Comparison of ENCODE assay signal across 12 mouse cellular contexts in the genomic region with DNA sequence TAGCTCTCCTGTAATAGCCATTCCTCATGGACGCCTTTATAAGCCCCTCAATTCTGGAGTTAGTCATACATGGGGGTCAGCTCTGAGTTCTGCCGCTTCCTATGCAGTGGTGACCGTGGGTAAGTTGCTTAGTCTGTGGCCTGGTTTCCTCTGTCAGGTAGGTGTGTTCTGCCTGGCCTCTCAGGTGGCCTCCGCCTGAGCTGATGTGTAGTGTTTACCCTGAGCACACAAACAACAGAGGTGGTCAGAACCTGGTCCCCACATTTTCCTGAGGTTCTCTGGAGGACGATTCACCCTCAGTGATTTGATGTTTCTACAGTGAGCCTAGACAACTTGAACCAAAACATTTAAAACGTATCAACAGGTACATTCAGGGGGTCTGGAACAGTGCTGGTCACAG. TPM values are rescaled to one million over a fixed set of nuclear protein-coding genes. Genes with fewer than 3 reads are reported as not detected.
A peak's percentile ranks its signal among the peaks of the same experiment; 100 is the strongest.
DNase-seq lines count a peak whose midpoint lies in the region; ATAC-seq and TF ChIP-seq lines count a peak whose summit lies in the region.
"Had no signal": no experiment of that assay in that cellular context is flagged by ENCODE, and none has a peak within 500 bp of the region (broad histone marks: within the 10 kb centered on the region; RNA-seq: fewer than 3 reads in every experiment).

No protein-coding gene starts in this region.

- H3K4me2 ChIP-seq in heart, postnatal 0 days (ENCODE audit: low read depth, low read length), result no peak overlapping the region
- H3K4me2 ChIP-seq in midbrain, embryonic 14.5 days (ENCODE audit: low read length), result no peak overlapping the region
- peak overlapping the region; percentile 55 for H3K4me2 ChIP-seq in liver, embryonic 13.5 days
- H3K4me2 ChIP-seq: hindbrain, embryonic 15.5 days had no signal

- ATAC-seq in heart, postnatal 0 days (ENCODE audit: insufficient read depth, low read depth), result no peak
- ATAC-seq in midbrain, embryonic 14.5 days (ENCODE audit: low FRiP score, low TSS enrichment), result no peak
- ATAC-seq in liver, embryonic 13.5 days (ENCODE audit: low read depth), result 0 out of 2 replicates have a peak, but pooled peaks have one; percentile 30
- no peak for ATAC-seq in erythroblast, adult 5-6 weeks (replicated peaks; ENCODE audit: low FRiP score, poor library complexity, severe bottlenecking)
- ATAC-seq: CD4-positive, CD25-positive, alpha-beta regulatory T cell, adult 4 months; midbrain, embryonic 16.5 days had no signal

- WGBS in heart, postnatal 0 days, result 67% methylated on average over 6 of the region's 6 CpGs
- 67% methylated on average over 6 of the region's 6 CpGs for WGBS in midbrain, embryonic 10.5 days
- WGBS in midbrain, embryonic 14.5 days, result 66% methylated on average over 6 of the region's 6 CpGs
- 63% methylated on average over 6 of the region's 6 CpGs for WGBS in liver, embryonic 13.5 days (ENCODE audit: insufficient replicate concordance)

- peaks cover 49% of the 10 kb centered on the region for H3K4me1 ChIP-seq in heart, postnatal 0 days (ENCODE audit: control insufficient read depth, insufficient read depth)
- peaks cover 77% of the 10 kb centered on the region for H3K4me1 ChIP-seq in midbrain, embryonic 10.5 days
- no peaks in the 10 kb centered on the region for H3K4me1 ChIP-seq in midbrain, embryonic 14.5 days (ENCODE audit: control insufficient read depth, insufficient read depth, low read length)
- H3K4me1 ChIP-seq in liver, embryonic 13.5 days (replicated peaks), result peaks cover 81% of the 10 kb centered on the region
- H3K4me1 ChIP-seq: hindbrain, embryonic 15.5 days had no signal

- H3K27me3 ChIP-seq in heart, postnatal 0 days (ENCODE audit: control insufficient read depth, insufficient read depth, low read length), result no peaks in the 10 kb centered on the region
- peaks cover 97% of the 10 kb centered on the region for H3K27me3 ChIP-seq in midbrain, embryonic 10.5 days (ENCODE audit: low read depth, poor library complexity, severe bottlenecking)
- peaks cover 12% of the 10 kb centered on the region; the same call in 1 of the 2 replicates for H3K27me3 ChIP-seq in midbrain, embryonic 14.5 days (ENCODE audit: control insufficient read depth, insufficient read depth, low read length)
- H3K27me3 ChIP-seq in liver, embryonic 13.5 days, result no peaks in the 10 kb centered on the region

- peak overlapping the region; percentile 69; the same call in 1 of the 2 replicates for H3K27ac ChIP-seq in heart, postnatal 0 days (ENCODE audit: low read depth)
- H3K27ac ChIP-seq in midbrain, embryonic 10.5 days (replicated peaks), result peak overlapping the region; percentile 66; the same call in 1 of the 2 replicates
- H3K27ac ChIP-seq in midbrain, embryonic 14.5 days (replicated peaks; ENCODE audit: low read depth, low read length), result no peak overlapping the region
- peak overlapping the region; percentile 80 for H3K27ac ChIP-seq in liver, embryonic 13.5 days
- H3K27ac ChIP-seq: hindbrain, embryonic 15.5 days had no signal

- H3K4me3 ChIP-seq in heart, postnatal 0 days (ENCODE audit: low read depth, low read length), result no peak overlapping the region
- no peak overlapping the region for H3K4me3 ChIP-seq in midbrain, embryonic 10.5 days
- no peak overlapping the region for H3K4me3 ChIP-seq in midbrain, embryonic 14.5 days (replicated peaks; ENCODE audit: low read depth, low read length)
- peak overlapping the region; percentile 28; the same call in 1 of the 2 replicates for H3K4me3 ChIP-seq in liver, embryonic 13.5 days (replicated peaks)
- H3K4me3 ChIP-seq: hindbrain, embryonic 15.5 days had no signal

- H3K9me3 ChIP-seq in heart, postnatal 0 days (replicated peaks; ENCODE audit: control insufficient read depth, low read length), result no peaks in the 10 kb centered on the region
- no peaks in the 10 kb centered on the region for H3K9me3 ChIP-seq in midbrain, embryonic 10.5 days (replicated peaks)
- no peaks in the 10 kb centered on the region for H3K9me3 ChIP-seq in midbrain, embryonic 14.5 days (ENCODE audit: control insufficient read depth, low read length)
- H3K9me3 ChIP-seq in liver, embryonic 13.5 days (replicated peaks), result no peaks in the 10 kb centered on the region
- H3K9me3 ChIP-seq: hindbrain, embryonic 15.5 days had no signal

- no peak overlapping the region for H3K9ac ChIP-seq in heart, postnatal 0 days (replicated peaks; ENCODE audit: low read depth, low read length)
- H3K9ac ChIP-seq in midbrain, embryonic 14.5 days (replicated peaks; ENCODE audit: low read length), result no peak overlapping the region
- H3K9ac ChIP-seq in liver, embryonic 13.5 days, result peak overlapping the region; percentile 53
- H3K9ac ChIP-seq: hindbrain, embryonic 15.5 days had no signal

- TF ChIP-seq CTCF in heart, postnatal 0 days (IDR thresholded peaks at IDR 0.05; ENCODE audit: low read depth), result no peak

- no peak for DNase-seq in heart, postnatal 0 days (ENCODE audit: low spot score)
- no peak for DNase-seq in heart, adult 8-10 months (ENCODE audit: low spot score)
- DNase-seq in midbrain, embryonic 10.5 days (ENCODE audit: low spot score), result no peak
- DNase-seq in midbrain, embryonic 14.5 days, result no peak
- DNase-seq in liver, embryonic 13.5 days, result no peak
- DNase-seq in c-Kit-positive CD71-positive TER-119-positive erythroid progenitor cells, embryonic 14.5 days (ENCODE audit: low spot score), result no peak
- DNase-seq: cerebellum, adult 11-12 months; spleen, adult 18-20 months had no signal

- H3K36me3 ChIP-seq in heart, postnatal 0 days (replicated peaks; ENCODE audit: control insufficient read depth, insufficient read depth, low read length), result no peaks in the 10 kb centered on the region
- H3K36me3 ChIP-seq in midbrain, embryonic 10.5 days, result no peaks in the 10 kb centered on the region
- no peaks in the 10 kb centered on the region for H3K36me3 ChIP-seq in midbrain, embryonic 14.5 days (ENCODE audit: control insufficient read depth, insufficient read depth, low read length)
- no peaks in the 10 kb centered on the region; the same call in 1 of the 2 replicates for H3K36me3 ChIP-seq in liver, embryonic 13.5 days
- H3K36me3 ChIP-seq: hindbrain, embryonic 15.5 days had no signal

- no peak for TF ChIP-seq EP300 in heart, postnatal 0 days (IDR thresholded peaks at IDR 0.05; ENCODE audit: low read depth)

RNA-seq across cellular contexts. Expression of a gene that starts 8.2 kb away (rescaled TPM):
- total RNA-seq in heart, postnatal 0 days (2014; rRNA removed; ENCODE audit: low replicate concordance), result 49.8 and 85.5 TPM in 2 replicates
- polyA plus RNA-seq in heart, postnatal 0 days (2015; fragmentation: Nextera tagmentation; extraction: Ambion mirVana), result 12.7 and 14.1 TPM in 2 replicates
- total RNA-seq in heart, adult 8-10 months (2022), result 10 to 100 TPM; 15.7 to 31.8 (median 20.3) TPM
- polyA plus RNA-seq in midbrain, embryonic 10.5 days (2016; fragmentation: Nextera tagmentation; extraction: Ambion mirVana), result 5.5 and 5.9 TPM in 2 replicates
- polyA plus RNA-seq in midbrain, embryonic 14.5 days (2014; fragmentation: Nextera tagmentation; extraction: Ambion mirVana), result 0.55 and 0.63 TPM in 2 replicates
- polyA plus RNA-seq in liver, embryonic 13.5 days (2015; fragmentation: Nextera tagmentation; extraction: Ambion mirVana), result 9.8 and 10.2 TPM in 2 replicates
- total RNA-seq in erythroblast, adult 5-6 weeks (2015; ENCODE audit: low replicate concordance), result 3.3 and 5.4 TPM in 2 replicates
- 0.34 TPM in 1 of 2 replicates, not detected in the other for total RNA-seq in erythroblast, adult 5-6 weeks (2017; ENCODE audit: low replicate concordance)

RNA-seq across cellular contexts. Expression of a gene that starts 17.5 kb away (rescaled TPM):
- 35.5 and 58.5 TPM in 2 replicates for total RNA-seq in heart, postnatal 0 days (2014; rRNA removed; ENCODE audit: low replicate concordance)
- 14.8 and 17.7 TPM in 2 replicates for polyA plus RNA-seq in heart, postnatal 0 days (2015; fragmentation: Nextera tagmentation; extraction: Ambion mirVana)
- 1 to 10 TPM; 6.9 to 8.8 (median 7.5) TPM for total RNA-seq in heart, adult 8-10 months (2022)
- polyA plus RNA-seq in midbrain, embryonic 10.5 days (2016; fragmentation: Nextera tagmentation; extraction: Ambion mirVana), result 35.3 and 39.7 TPM in 2 replicates
- 17.2 and 20.5 TPM in 2 replicates for polyA plus RNA-seq in midbrain, embryonic 14.5 days (2014; fragmentation: Nextera tagmentation; extraction: Ambion mirVana)
- 19.3 and 20.1 TPM in 2 replicates for polyA plus RNA-seq in liver, embryonic 13.5 days (2015; fragmentation: Nextera tagmentation; extraction: Ambion mirVana)
- 1.7 and 5.6 TPM in 2 replicates for total RNA-seq in erythroblast, adult 5-6 weeks (2015; ENCODE audit: low replicate concordance)
- 1.4 and 2.2 TPM in 2 replicates for total RNA-seq in erythroblast, adult 5-6 weeks (2017; ENCODE audit: low replicate concordance)

RNA-seq across cellular contexts. Expression of a gene that starts 18.6 kb away (rescaled TPM):
- total RNA-seq in heart, postnatal 0 days (2014; rRNA removed; ENCODE audit: low replicate concordance), result 62.1 and 107 TPM in 2 replicates
- 12.6 and 14.2 TPM in 2 replicates for polyA plus RNA-seq in heart, postnatal 0 days (2015; fragmentation: Nextera tagmentation; extraction: Ambion mirVana)
- 10 to 100 TPM; 40.3 to 48.2 (median 44.7) TPM for total RNA-seq in heart, adult 8-10 months (2022)
- 17.5 and 18.6 TPM in 2 replicates for polyA plus RNA-seq in midbrain, embryonic 10.5 days (2016; fragmentation: Nextera tagmentation; extraction: Ambion mirVana)
- 8.4 and 9.8 TPM in 2 replicates for polyA plus RNA-seq in midbrain, embryonic 14.5 days (2014; fragmentation: Nextera tagmentation; extraction: Ambion mirVana)
- polyA plus RNA-seq in liver, embryonic 13.5 days (2015; fragmentation: Nextera tagmentation; extraction: Ambion mirVana), result 5.7 and 6.0 TPM in 2 replicates
- 4.0 and 4.8 TPM in 2 replicates for total RNA-seq in erythroblast, adult 5-6 weeks (2015; ENCODE audit: low replicate concordance)
- total RNA-seq in erythroblast, adult 5-6 weeks (2017; ENCODE audit: low replicate concordance), result 2.0 and 3.1 TPM in 2 replicates

RNA-seq across cellular contexts. Expression of a gene that starts 26.1 kb away (rescaled TPM):
- not detected in 2 replicates for total RNA-seq in heart, postnatal 0 days (2014; rRNA removed; ENCODE audit: low replicate concordance)
- polyA plus RNA-seq in heart, postnatal 0 days (2015; fragmentation: Nextera tagmentation; extraction: Ambion mirVana), result 0.04 and 0.11 TPM in 2 replicates
- total RNA-seq in heart, adult 8-10 months (2022), result under 1 TPM in 1 of 4 experiments, not detected in 3; 0.06 TPM
- polyA plus RNA-seq in midbrain, embryonic 10.5 days (2016; fragmentation: Nextera tagmentation; extraction: Ambion mirVana), result 0.12 and 0.21 TPM in 2 replicates
- polyA plus RNA-seq in midbrain, embryonic 14.5 days (2014; fragmentation: Nextera tagmentation; extraction: Ambion mirVana), result 0.15 TPM in 1 of 2 replicates, not detected in the other
- 0.36 and 0.46 TPM in 2 replicates for polyA plus RNA-seq in liver, embryonic 13.5 days (2015; fragmentation: Nextera tagmentation; extraction: Ambion mirVana)
- not detected in 2 replicates for total RNA-seq in erythroblast, adult 5-6 weeks (2015; ENCODE audit: low replicate concordance)
- not detected in 2 replicates for total RNA-seq in erythroblast, adult 5-6 weeks (2017; ENCODE audit: low replicate concordance)
- polyA plus RNA-seq: CD4-positive, CD25-positive, alpha-beta regulatory T cell, adult 4 months; midbrain, embryonic 16.5 days had no signal
